Mouse (Mus musculus): ENCODE measurements around the gene Tbx18.

Gene Tbx18

GRCm38 (mm10) chr9:87730961-87731535, at the start of gene Tbx18:
TSS of gene Tbx18 (minus strand) at chr9:87731260.
- DNase-seq (ENCODE audit: low read depth, low spot score) = peak; percentile 96

DNA sequence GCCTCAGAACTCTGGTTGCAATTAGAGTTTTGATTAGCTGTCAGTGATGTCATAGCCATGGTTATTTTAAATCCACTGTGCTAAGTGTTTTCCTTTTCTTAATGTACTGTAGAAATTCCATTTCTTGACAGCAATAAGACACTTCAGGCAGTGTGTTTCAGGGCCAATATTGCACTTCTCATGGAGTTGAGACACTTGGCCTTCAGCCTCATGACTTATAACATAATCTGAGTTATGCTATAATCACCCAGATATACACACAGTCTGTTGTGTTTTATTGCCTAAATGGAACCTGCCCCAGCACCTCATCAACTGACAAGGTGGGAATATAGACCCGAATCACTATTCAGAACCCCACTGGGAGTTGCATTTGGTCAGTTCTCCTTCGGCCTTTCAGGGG, 42.9 kb upstream of the Tbx18 start:
- no peak for DNase-seq (ENCODE audit: low read depth, low spot score)

GRCm38 (mm10) chr9:87755621-87756020, 24.6 kb upstream of the Tbx18 start:
- peak; percentile 82 for DNase-seq (ENCODE audit: low read depth, low spot score)

DNA sequence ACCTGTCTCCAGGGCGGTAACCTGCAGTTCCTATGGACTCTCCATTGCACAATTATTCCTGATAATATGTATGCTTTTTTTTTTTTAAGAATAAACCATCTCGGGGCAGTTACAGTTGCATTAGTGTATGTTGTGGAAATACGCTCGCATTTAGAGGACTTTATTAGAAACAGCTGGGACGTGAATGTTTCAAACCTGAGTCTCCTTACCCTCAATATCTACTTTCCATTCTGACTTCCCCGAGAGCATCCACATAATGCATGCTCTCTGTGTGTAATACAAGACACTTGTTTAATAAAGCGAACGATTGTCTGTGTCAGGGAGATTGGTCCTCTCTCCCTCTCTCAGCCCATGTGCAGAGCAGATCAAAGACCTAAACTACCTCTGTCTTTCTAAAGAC, 10.5 kb upstream of the Tbx18 start:
- no peak for DNase-seq (ENCODE audit: low read depth, low spot score)

GRCm38 (mm10) chr9:87740667-87741066, 9.6 kb upstream of the Tbx18 start:
- DNase-seq (ENCODE audit: low read depth, low spot score) = peak; percentile 86

GRCm38 (mm10) chr9:87740241-87740645, 9.2 kb upstream of the Tbx18 start:
- DNase-seq (ENCODE audit: low read depth, low spot score) = peak; percentile 71

- peak; percentile 81 for DNase-seq (ENCODE audit: low read depth, low spot score)
Observed at GRCm38 (mm10) chr9:87739543-87740161, 8.6 kb upstream of the Tbx18 start.

GRCm38 (mm10) chr9:87738766-87739542, 7.9 kb upstream of the Tbx18 start:
- no peak for DNase-seq (ENCODE audit: low read depth, low spot score)

GRCm38 (mm10) chr9:87738123-87738522, 7.1 kb upstream of the Tbx18 start:
- no peak for DNase-seq (ENCODE audit: low read depth, low spot score)

DNA sequence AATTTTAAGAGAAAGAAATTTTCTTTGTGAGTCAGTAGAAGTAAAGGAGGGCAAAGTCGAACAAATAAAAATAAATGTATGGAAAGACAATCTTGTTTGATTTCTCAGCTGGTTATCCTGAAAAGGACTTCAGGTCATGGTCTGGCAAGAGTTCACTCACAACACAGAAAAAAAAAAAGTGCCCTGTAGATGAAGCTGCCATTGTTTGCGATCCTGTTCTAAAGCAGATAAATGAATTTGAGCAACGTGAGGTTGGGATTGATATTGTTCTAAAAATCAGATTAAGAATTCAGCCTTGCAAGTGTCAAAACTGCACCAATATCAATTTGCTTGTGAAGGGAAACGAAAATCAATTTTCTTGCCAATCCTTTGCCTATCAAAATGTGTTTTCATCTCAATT, 6.2 kb upstream of the Tbx18 start:
- DNase-seq (ENCODE audit: low read depth, low spot score) = no peak

- DNase-seq (ENCODE audit: low read depth, low spot score) = peak; percentile 32
Observed at GRCm38 (mm10) chr9:87735046-87735445, 4.0 kb upstream of the Tbx18 start.

DNA sequence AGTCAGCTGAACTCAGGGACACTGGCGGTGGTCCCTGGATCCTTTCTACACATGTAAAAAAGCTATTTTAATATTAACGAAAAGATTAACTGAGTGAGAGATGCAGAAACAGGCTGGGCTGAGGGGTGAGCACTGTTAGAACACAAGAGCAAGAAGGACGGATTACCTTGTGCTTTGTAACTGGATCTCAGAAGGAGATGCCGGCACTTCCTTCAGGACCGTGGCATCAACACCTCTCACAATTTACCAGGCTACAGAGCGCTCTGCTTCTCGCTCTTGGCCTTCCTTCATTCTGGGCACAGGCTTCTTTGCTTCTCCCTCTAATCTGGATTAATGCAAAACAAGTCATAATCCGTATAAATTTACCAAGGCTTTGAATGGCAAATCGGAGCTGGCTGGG, 3.6 kb upstream of the Tbx18 start:
- DNase-seq (ENCODE audit: low read depth, low spot score) = no peak

- peak; percentile 20 for DNase-seq (ENCODE audit: low read depth, low spot score)
Observed at GRCm38 (mm10) chr9:87733732-87734131, 2.7 kb upstream of the Tbx18 start.

DNA sequence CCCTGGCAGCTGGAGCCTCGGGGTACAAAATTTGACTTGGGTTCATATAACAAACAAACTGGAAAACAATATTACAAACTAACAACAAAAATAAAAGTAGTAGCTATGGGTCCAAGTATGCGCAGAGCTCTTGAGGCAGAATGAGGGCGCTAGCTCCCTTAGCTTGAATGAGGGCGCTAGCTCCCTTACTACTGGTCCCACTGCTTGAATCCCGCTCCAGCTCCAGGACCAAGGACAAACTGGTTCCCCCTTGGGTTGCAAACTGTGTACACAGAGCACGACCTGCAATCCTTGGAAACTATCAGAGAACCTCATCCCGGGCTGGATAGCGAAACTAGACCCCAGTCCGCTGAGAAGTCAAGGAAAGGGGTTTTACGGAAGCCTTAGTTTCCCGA, 2.2 kb upstream of the Tbx18 start:
- DNase-seq (ENCODE audit: low read depth, low spot score) = peak; percentile 44

GRCm38 (mm10) chr9:87732416-87733235, 1.6 kb upstream of the Tbx18 start:
- peak; percentile 40 for DNase-seq (ENCODE audit: low read depth, low spot score)

DNA sequence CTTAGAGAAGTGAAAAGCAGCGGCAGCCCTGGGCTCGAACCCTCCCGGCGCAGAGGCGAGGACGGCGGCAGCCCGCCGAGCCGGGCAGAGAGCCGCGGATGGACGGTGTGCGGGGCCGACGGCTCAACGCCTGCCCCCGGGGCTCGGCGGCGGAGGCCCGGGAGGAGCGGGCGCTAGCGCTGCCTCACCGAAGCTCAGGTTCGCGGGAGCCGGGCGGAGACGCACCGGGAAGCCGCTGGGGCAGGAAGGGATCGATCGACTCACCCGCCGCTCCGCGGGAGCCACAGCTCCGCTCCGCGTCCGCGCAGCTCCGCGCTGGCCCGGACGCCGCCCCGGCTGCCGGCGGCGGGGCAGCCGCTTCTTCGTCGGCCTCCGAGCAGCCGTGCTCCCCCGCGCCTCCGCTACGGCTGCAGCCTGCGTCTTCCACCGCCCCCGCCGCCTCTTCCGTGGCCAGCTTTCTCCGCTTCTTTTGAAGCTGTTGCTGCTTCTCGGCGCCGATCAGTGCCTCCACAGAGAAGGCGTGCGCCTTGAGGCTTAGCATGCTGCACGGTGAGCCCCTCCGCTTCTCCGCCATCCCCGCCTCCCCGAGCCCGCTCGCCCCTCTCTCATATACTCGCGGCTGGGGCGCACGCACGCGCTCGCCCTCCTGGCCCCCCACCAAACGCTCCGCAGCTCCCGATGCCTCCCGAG, 644 bp downstream of the Tbx18 start:
- peak; percentile 74 for DNase-seq (ENCODE audit: low read depth, low spot score)

DNA sequence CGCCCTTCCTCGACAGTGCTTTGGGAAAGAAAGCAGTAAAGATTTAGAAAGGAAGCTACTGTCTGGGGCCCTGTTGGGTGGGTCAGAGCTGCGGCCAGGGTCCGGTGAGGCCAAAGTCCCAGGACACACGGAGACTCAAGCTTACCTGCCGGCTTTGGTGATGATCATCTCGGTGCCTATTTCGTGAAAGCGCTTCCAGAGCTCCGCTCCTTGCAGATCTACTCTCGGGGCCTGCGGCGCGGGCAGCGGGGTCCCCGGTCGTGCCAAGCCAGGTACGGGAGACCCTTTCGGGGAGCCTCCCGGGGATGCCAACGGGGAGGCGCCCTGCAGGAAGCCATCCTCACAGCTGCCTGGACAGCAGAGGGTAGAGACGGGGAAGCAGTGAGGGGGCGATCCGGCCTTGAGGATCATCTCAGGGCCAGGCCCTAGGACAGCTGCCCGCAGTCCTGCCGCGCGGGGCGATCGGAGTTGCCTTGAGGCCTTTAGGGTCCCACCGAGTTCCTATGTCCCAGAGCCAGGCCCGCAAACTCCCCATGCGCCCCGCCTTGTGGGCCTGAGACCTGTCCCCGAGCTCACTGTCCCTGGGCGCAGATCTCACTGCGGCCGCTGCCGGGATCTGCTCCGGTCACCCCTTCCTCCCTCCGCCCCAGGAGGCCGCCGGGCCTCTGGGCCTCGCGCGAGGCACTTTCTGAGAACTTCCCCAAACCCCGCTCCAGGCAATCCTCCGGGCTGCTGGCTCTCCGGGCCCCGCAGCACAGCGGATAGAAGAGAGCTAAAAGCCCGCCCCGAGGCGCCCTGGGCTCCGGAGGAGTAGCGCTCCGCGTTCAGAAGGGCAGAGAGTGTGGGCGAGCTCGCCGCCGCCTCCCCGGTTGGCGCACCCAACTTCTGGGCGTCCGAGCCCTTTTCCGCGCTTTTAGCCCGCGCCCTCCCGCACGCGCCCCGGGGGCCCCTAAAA, 1.5 kb downstream of the Tbx18 start:
- peak; percentile 77 for DNase-seq (ENCODE audit: low read depth, low spot score)

- DNase-seq (ENCODE audit: low read depth, low spot score) = no peak
Observed at GRCm38 (mm10) chr9:87728107-87728506, 3.0 kb downstream of the Tbx18 start.

- no peak for DNase-seq (ENCODE audit: low read depth, low spot score)
Observed at GRCm38 (mm10) chr9:87727155-87727953, 3.7 kb downstream of the Tbx18 start.

Measured in ZHBTc4 (cell line).